Mouse (Mus musculus) CD4-positive helper T cell, adult 2 months (primary cell): ENCODE measurements at regions not wholly inside any gene's neighbourhood (a gene's known extent, or its start where the extent isn't known, plus 50 kb on each side); places are given as distances from the start of the nearest gene placed in this dataset.

Source experiments
- DNase-seq: peaks from one replicate; pipeline ENCODE4 v3.0.0-alpha.2; 2012; ENCODE audit warnings: low read depth, missing footprints, low spot score

- DNase-seq = no peak
Measured at GRCm38 (mm10) chr5:111944273-111944971, 210.7 kb downstream of the Gm26897 start.

GRCm38 (mm10) chr5:111944972-111945285, 211.2 kb downstream of the Gm26897 start:
- DNase-seq = no peak

- no peak for DNase-seq
Measured at GRCm38 (mm10) chr5:111946281-111946680, 212.6 kb downstream of the Gm26897 start.

GRCm38 (mm10) chr5:111957698-111958097, 224.0 kb downstream of the Gm26897 start:
- no peak for DNase-seq

- DNase-seq = no peak
Measured at GRCm38 (mm10) chr5:111958226-111958625, 224.5 kb downstream of the Gm26897 start.

GRCm38 (mm10) chr5:111965311-111965710, 231.6 kb downstream of the Gm26897 start:
- no peak for DNase-seq

- DNase-seq = no peak
Measured at GRCm38 (mm10) chr5:111968121-111968520, 234.4 kb downstream of the Gm26897 start.

GRCm38 (mm10) chr5:111968701-111969100, 235.0 kb downstream of the Gm26897 start:
- DNase-seq = no peak

- DNase-seq = no peak
Measured at GRCm38 (mm10) chr5:111971193-111971592, 237.5 kb downstream of the Gm26897 start.

GRCm38 (mm10) chr5:111971952-111972351, 238.2 kb downstream of the Gm26897 start:
- DNase-seq = no peak

GRCm38 (mm10) chr5:111975686-111976085, 242.0 kb downstream of the Gm26897 start:
- no peak for DNase-seq

GRCm38 (mm10) chr5:111979601-111980000, 245.9 kb downstream of the Gm26897 start:
- DNase-seq = no peak

- no peak for DNase-seq
Measured at GRCm38 (mm10) chr5:111982106-111982505, 248.4 kb downstream of the Gm26897 start.

- DNase-seq = no peak
Measured at GRCm38 (mm10) chr5:111985997-111986396, 252.3 kb downstream of the Gm26897 start.

- no peak for DNase-seq
Measured at GRCm38 (mm10) chr5:111987036-111987435, 253.3 kb downstream of the Gm26897 start.

- no peak for DNase-seq
Measured at GRCm38 (mm10) chr5:111991805-111992204, 258.1 kb downstream of the Gm26897 start.

- DNase-seq = no peak
Measured at GRCm38 (mm10) chr5:111993221-111993620, 259.1 kb downstream of the Cryba4 start.

- DNase-seq = no peak
Measured at GRCm38 (mm10) chr5:111993930-111994329, 258.4 kb downstream of the Cryba4 start.

- DNase-seq = no peak
Measured at GRCm38 (mm10) chr5:111996806-111997205, 255.5 kb downstream of the Cryba4 start.

GRCm38 (mm10) chr5:112001742-112002701, 250.3 kb downstream of the Cryba4 start:
- DNase-seq = no peak

GRCm38 (mm10) chr5:112002856-112003660, 249.3 kb downstream of the Cryba4 start:
- DNase-seq = no peak

GRCm38 (mm10) chr5:112004041-112004440, 248.3 kb downstream of the Cryba4 start:
- no peak for DNase-seq
